Comparison of ENCODE assay signal across 9 mouse cellular contexts in genomic region chr15:80009421-80010181, GRCm38 (mm10). TPM values are rescaled to one million over a fixed set of nuclear protein-coding genes. Genes with fewer than 3 reads are reported as not detected.
DNase-seq lines count a peak whose midpoint lies in the region; ATAC-seq and TF ChIP-seq lines count a peak whose summit lies in the region.
"Had no signal": no experiment of that assay in that cellular context is flagged by ENCODE, and none has a peak within 500 bp of the region (broad histone marks: within the 10 kb centered on the region; RNA-seq: fewer than 3 reads in every experiment).

No protein-coding gene starts in this region.

- no peaks in the 10 kb centered on the region for H3K9me3 ChIP-seq in midbrain, embryonic 14.5 days (ENCODE audit: control insufficient read depth, low read length)
- H3K9me3 ChIP-seq: forebrain, embryonic 12.5 days had no signal

- ATAC-seq in midbrain, embryonic 14.5 days (ENCODE audit: low FRiP score, low TSS enrichment): no peak

- H3K9ac ChIP-seq in midbrain, embryonic 14.5 days (replicated peaks; ENCODE audit: low read length): no peak overlapping the region
- H3K9ac ChIP-seq: forebrain, embryonic 12.5 days; liver, embryonic 14.5 days had no signal

- peaks cover 23% of the 10 kb centered on the region for H3K4me1 ChIP-seq in kidney, adult 2 months (ENCODE audit: control insufficient read depth, insufficient read depth, low read length)
- H3K4me1 ChIP-seq in cortical plate, adult 2 months (ENCODE audit: control insufficient read depth, insufficient read depth, low read length): 0 out of 2 replicates have a peak, but pooled peaks cover 2% of the 10 kb centered on the region
- peaks cover 25% of the 10 kb centered on the region for H3K4me1 ChIP-seq in midbrain, embryonic 14.5 days (ENCODE audit: control insufficient read depth, insufficient read depth, low read length)

- H3K4me2 ChIP-seq in midbrain, embryonic 14.5 days (ENCODE audit: low read length): no peak overlapping the region
- H3K4me2 ChIP-seq: forebrain, embryonic 12.5 days had no signal

- H3K4me3 ChIP-seq in kidney, adult 2 months (ENCODE audit: insufficient read depth, low read depth, low read length): no peak overlapping the region
- 0 out of 2 replicates have a peak overlapping the region, but pooled peaks have one; percentile 2 for H3K4me3 ChIP-seq in cortical plate, adult 2 months (ENCODE audit: insufficient read depth, low read length)
- no peak overlapping the region for H3K4me3 ChIP-seq in midbrain, embryonic 14.5 days (replicated peaks; ENCODE audit: low read depth, low read length)
- H3K4me3 ChIP-seq: forebrain, embryonic 12.5 days had no signal

- TF ChIP-seq POLR2A in kidney, adult 2 months (IDR thresholded peaks at IDR 0.05; ENCODE audit: low read depth, low read length): no peak
- TF ChIP-seq POLR2A in cortical plate, adult 2 months (IDR thresholded peaks at IDR 0.05; ENCODE audit: extremely low read depth, insufficient read depth, low read length): no peak

- peak overlapping the region; percentile 41; the same call in 1 of the 2 replicates for H3K27ac ChIP-seq in kidney, adult 2 months (ENCODE audit: insufficient read depth, low read depth, low read length)
- H3K27ac ChIP-seq in cortical plate, adult 2 months (ENCODE audit: insufficient read depth, low read length): peak overlapping the region; percentile 43; the same call in 1 of the 2 replicates
- no peak overlapping the region for H3K27ac ChIP-seq in midbrain, embryonic 14.5 days (replicated peaks; ENCODE audit: low read depth, low read length)
- H3K27ac ChIP-seq: forebrain, embryonic 12.5 days; liver, embryonic 14.5 days had no signal

- TF ChIP-seq CTCF in kidney, adult 2 months (conservative IDR thresholded peaks at IDR 0.05; ENCODE audit: insufficient read depth, insufficient read length, low read depth, low read length): no peak
- TF ChIP-seq CTCF in cortical plate, adult 2 months (IDR thresholded peaks at IDR 0.05; ENCODE audit: extremely low read depth, insufficient read depth, low read length): no peak

- H3K36me3 ChIP-seq in kidney, adult 2 months (ENCODE audit: control insufficient read depth, insufficient read depth, low read length): no peaks in the 10 kb centered on the region
- no peaks in the 10 kb centered on the region for H3K36me3 ChIP-seq in midbrain, embryonic 14.5 days (ENCODE audit: control insufficient read depth, insufficient read depth, low read length)
- H3K36me3 ChIP-seq: forebrain, embryonic 12.5 days had no signal

- H3K27me3 ChIP-seq in kidney, adult 2 months (replicated peaks; ENCODE audit: control insufficient read depth, insufficient read depth, low read length): no peaks in the 10 kb centered on the region
- H3K27me3 ChIP-seq in midbrain, embryonic 14.5 days (ENCODE audit: control insufficient read depth, insufficient read depth, low read length): peaks cover 32% of the 10 kb centered on the region

- WGBS in kidney, adult 2 months: 50% methylated on average over 12 of the region's 12 CpGs
- WGBS in midbrain, embryonic 14.5 days: 66% methylated on average over 12 of the region's 12 CpGs

- peak; percentile 60 for DNase-seq in kidney, adult 2 months
- no peak for DNase-seq in kidney, adult 8-10 months
- peak; percentile 70 for DNase-seq in brain, adult 2 months (ENCODE audit: low read depth, low spot score)
- DNase-seq in natural killer cell, adult 2 months (ENCODE audit: low spot score in 2 of 2): peak; percentile 58 to 75
- DNase-seq in adrenal gland, adult 18-20 months (ENCODE audit: low spot score in 2 of 2): no peak
- no peak for DNase-seq in midbrain, embryonic 14.5 days

RNA-seq across cellular contexts. Expression of gene Pdgfb, which starts 5.2 kb away (rescaled TPM):
- polyA plus RNA-seq in kidney, adult 2 months (2012; rRNA removed): 32.2 and 33.4 TPM in 2 replicates
- polyA plus RNA-seq in cortical plate, adult 2 months (2012; rRNA removed): 32.2 and 34.5 TPM in 2 replicates
- total RNA-seq in adrenal gland, adult 18-20 months (2021): 10 to 100 TPM; 46.1 to 47.6 TPM
- 4.7 and 5.1 TPM in 2 replicates for polyA plus RNA-seq in midbrain, embryonic 14.5 days (2014; fragmentation: Nextera tagmentation; extraction: Ambion mirVana)

RNA-seq across cellular contexts. Expression of gene Cbx7, which starts 38.7 kb away (rescaled TPM):
- 41.3 and 44.1 TPM in 2 replicates for polyA plus RNA-seq in kidney, adult 2 months (2012; rRNA removed)
- 58.4 and 62.6 TPM in 2 replicates for polyA plus RNA-seq in cortical plate, adult 2 months (2012; rRNA removed)
- 10 to 100 TPM; 20.8 to 24.7 TPM for total RNA-seq in adrenal gland, adult 18-20 months (2021)
- 4.4 TPM in 2 replicates for polyA plus RNA-seq in midbrain, embryonic 14.5 days (2014; fragmentation: Nextera tagmentation; extraction: Ambion mirVana)

Comparison
In these comparisons a context has a peak if more than half of its experiments do, and no peak if none do; other contexts are left out.
1. DNase-seq: peak in kidney, adult 2 months (single experiment), brain, adult 2 months (single experiment) and natural killer cell, adult 2 months (2 of 2); none in kidney, adult 8-10 months (0 of 2), adrenal gland, adult 18-20 months (0 of 2) and midbrain, embryonic 14.5 days (single experiment).